In the genomic region with DNA sequence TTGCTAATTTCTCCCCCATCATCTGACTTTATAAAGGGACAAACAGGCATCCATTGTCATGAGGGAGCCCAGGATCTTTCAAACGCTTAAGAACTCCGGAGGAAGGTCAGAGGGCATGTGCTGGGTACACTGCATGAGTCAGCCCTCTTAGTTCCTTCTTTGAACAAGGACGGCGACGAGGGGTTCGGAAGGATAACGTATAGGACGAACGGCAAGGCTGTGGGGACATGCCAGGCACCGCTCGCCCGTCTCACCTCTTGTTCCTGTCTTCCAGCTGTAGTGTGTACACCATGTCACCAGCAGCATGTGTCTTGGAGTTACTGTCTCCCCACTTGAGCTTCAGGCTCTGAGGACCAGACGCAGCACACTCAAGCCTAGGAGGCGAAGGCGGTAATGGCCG, we compare ENCODE assay signal across 29 mouse cellular contexts.
A peak's percentile ranks its signal among the peaks of the same experiment; 100 is the strongest.
DNase-seq lines count a peak whose midpoint lies in the region; ATAC-seq and TF ChIP-seq lines count a peak whose summit lies in the region.
"Had no signal": no experiment of that assay in that cellular context is flagged by ENCODE, and none has a peak within 500 bp of the region (broad histone marks: within the 10 kb centered on the region; RNA-seq: fewer than 3 reads in every experiment).

No protein-coding gene starts in this region.

- no peaks in the 10 kb centered on the region for H3K4me1 ChIP-seq in lung, embryonic 14.5 days (ENCODE audit: insufficient read depth)
- H3K4me1 ChIP-seq in lung, adult 2 months (ENCODE audit: control insufficient read depth, insufficient read depth, low read length): no peaks in the 10 kb centered on the region
- H3K4me1 ChIP-seq in megakaryocyte, embryonic 14.5 days: no peaks in the 10 kb centered on the region
- H3K4me1 ChIP-seq: forebrain, embryonic 13.5 days had no signal

- no peak overlapping the region for H3K4me2 ChIP-seq in lung, embryonic 14.5 days
- H3K4me2 ChIP-seq: forebrain, embryonic 13.5 days; heart, embryonic 11.5 days; hindbrain, embryonic 14.5 days; limb, embryonic 15.5 days had no signal

- ATAC-seq in lung, embryonic 14.5 days (ENCODE audit: insufficient read depth): 0 out of 2 replicates have a peak, but pooled peaks have one; percentile 28
- ATAC-seq in common myeloid progenitor, adult 5-6 weeks (replicated peaks; ENCODE audit: low read depth, poor library complexity, severe bottlenecking): peak; percentile 52; the same call in 1 of the 2 replicates
- no peak for ATAC-seq in megakaryocyte-erythroid progenitor cell, adult 5-6 weeks (replicated peaks; ENCODE audit: low FRiP score, low TSS enrichment, poor library complexity, severe bottlenecking)
- ATAC-seq: forebrain, embryonic 13.5 days; intestine, postnatal 0 days had no signal

- no peak overlapping the region for H3K27ac ChIP-seq in lung, embryonic 14.5 days (ENCODE audit: low read depth)
- H3K27ac ChIP-seq: forebrain, embryonic 13.5 days; hindbrain, embryonic 14.5 days; limb, embryonic 10.5 days; limb, embryonic 15.5 days; liver, embryonic 14.5 days; macrophage had no signal

- no peak overlapping the region for H3K4me3 ChIP-seq in lung, embryonic 14.5 days (ENCODE audit: low read depth, low read length)
- H3K4me3 ChIP-seq in lung, adult 2 months (replicated peaks; ENCODE audit: extremely low read depth, low read depth, low read length): no peak overlapping the region
- peak overlapping the region; percentile 54 for H3K4me3 ChIP-seq in megakaryocyte, embryonic 14.5 days (replicated peaks)
- H3K4me3 ChIP-seq: forebrain, embryonic 13.5 days; limb, embryonic 10.5 days; limb, embryonic 15.5 days had no signal

- TF ChIP-seq CTCF in lung, embryonic 14.5 days (IDR thresholded peaks at IDR 0.05; ENCODE audit: low read depth): no peak
- TF ChIP-seq CTCF in lung, adult 2 months (IDR thresholded peaks at IDR 0.05; ENCODE audit: insufficient read depth, low read length): no peak

- no peak overlapping the region for H3K9ac ChIP-seq in lung, embryonic 14.5 days
- H3K9ac ChIP-seq: forebrain, embryonic 13.5 days; hindbrain, embryonic 14.5 days; limb, embryonic 15.5 days; liver, embryonic 14.5 days had no signal

- WGBS in lung, embryonic 14.5 days: 55% methylated on average over 16 of the region's 16 CpGs
- 61% methylated on average over 16 of the region's 16 CpGs for WGBS in lung, adult 2 months

- H3K27me3 ChIP-seq in lung, embryonic 14.5 days (ENCODE audit: insufficient read depth, low read length): no peaks in the 10 kb centered on the region
- no peaks in the 10 kb centered on the region for H3K27me3 ChIP-seq in megakaryocyte, embryonic 14.5 days (replicated peaks)
- H3K27me3 ChIP-seq: forebrain, embryonic 13.5 days; limb, embryonic 15.5 days had no signal

- H3K9me3 ChIP-seq in lung, embryonic 14.5 days (ENCODE audit: low read depth, low read length): no peaks in the 10 kb centered on the region
- H3K9me3 ChIP-seq in megakaryocyte, embryonic 14.5 days: 0 out of 2 replicates have a peak, but pooled peaks cover 6% of the 10 kb centered on the region
- H3K9me3 ChIP-seq: forebrain, embryonic 13.5 days; limb, embryonic 10.5 days; limb, embryonic 15.5 days had no signal

- no peak for DNase-seq in lung, embryonic 14.5 days
- DNase-seq in lung, adult 2 months: no peak
- no peak for DNase-seq in spleen, adult 12 weeks (ENCODE audit: low spot score)
- no peak for DNase-seq in adrenal gland, adult 8-10 months
- DNase-seq: adrenal gland, postnatal 36 days; B cell, adult 2 months; cerebellum, adult 2 months; cerebellum, postnatal 14 days; gastrocnemius, postnatal 14 days; heart, adult 18-20 months; heart, postnatal 36 days; kidney, adult 9 months; kidney, postnatal 10 days; layer of hippocampus, adult 9-11 months; midbrain, embryonic 14.5 days; right cerebral cortex, postnatal 25 days; spleen, adult 18-20 months; thymus, postnatal 4 days had no signal

- H3K36me3 ChIP-seq in lung, embryonic 14.5 days (ENCODE audit: insufficient read depth): peaks cover 54% of the 10 kb centered on the region
- H3K36me3 ChIP-seq in megakaryocyte, embryonic 14.5 days (replicated peaks; ENCODE audit: low read length): no peaks in the 10 kb centered on the region

- TF ChIP-seq POLR2A in lung, adult 2 months (IDR thresholded peaks at IDR 0.05; ENCODE audit: borderline replicate concordance, extremely low read depth, low read depth, low read length): no peak
